8 mouse cellular contexts compared by ENCODE assay signal in the genomic region with DNA sequence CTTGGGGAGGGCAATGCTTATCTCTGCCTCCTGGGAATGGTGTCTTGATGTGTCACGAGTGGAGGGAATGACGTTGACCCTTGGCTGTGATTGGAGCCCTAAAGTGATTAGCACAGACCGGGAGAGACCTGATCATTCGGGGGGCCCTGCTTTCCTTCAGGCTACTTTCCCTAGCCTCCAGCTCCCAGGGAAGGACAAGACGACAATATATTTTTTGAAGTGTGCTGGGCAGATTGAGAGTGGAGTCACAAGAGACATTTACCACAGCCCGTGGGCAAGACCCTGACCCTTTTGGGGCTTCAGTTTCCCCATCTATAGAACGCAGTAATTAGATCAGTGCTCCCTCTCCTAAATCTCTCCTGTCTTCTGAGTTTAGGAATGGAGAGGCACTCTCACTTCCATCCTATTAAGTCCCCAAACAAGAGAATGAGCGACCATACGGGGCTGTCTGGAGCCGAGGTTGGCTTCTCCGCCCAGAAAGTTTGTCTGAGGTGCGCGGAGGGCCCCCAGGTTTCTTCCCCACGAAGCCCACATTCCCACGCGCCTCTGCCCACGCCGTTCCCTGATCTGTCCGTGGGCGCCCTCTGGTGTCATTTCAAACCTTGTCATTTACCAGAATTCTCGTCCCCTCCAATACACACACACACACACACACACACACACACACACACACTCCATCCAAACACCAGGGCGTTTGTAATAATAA. TPM values are rescaled to one million over a fixed set of nuclear protein-coding genes. Genes with fewer than 3 reads are reported as not detected.
A peak's percentile ranks its signal among the peaks of the same experiment; 100 is the strongest.
DNase-seq lines count a peak whose midpoint lies in the region; ATAC-seq and TF ChIP-seq lines count a peak whose summit lies in the region.

No protein-coding gene starts in this region.

- no peak for TF ChIP-seq POLR2A in brain, embryonic 14.5 days (IDR thresholded peaks at IDR 0.05; ENCODE audit: borderline replicate concordance, extremely low read depth, insufficient read depth, insufficient read length, poor library complexity, severe bottlenecking)
- no peak for TF ChIP-seq POLR2A in kidney, adult 2 months (IDR thresholded peaks at IDR 0.05; ENCODE audit: low read depth, low read length)

- peak; percentile 61 for DNase-seq in kidney, adult 18-20 months
- no peak for DNase-seq in kidney, adult 11 months
- peak; percentile 63 for DNase-seq in brain, embryonic 14.5 days (ENCODE audit: low read depth)
- DNase-seq in kidney, adult 2 months: peak; percentile 49
- peak; percentile 39 for DNase-seq in naive thymus-derived CD4-positive, alpha-beta T cell, adult 2 months (ENCODE audit: low read depth)
- no peak for DNase-seq in MN1 (ENCODE audit: low spot score)

- peak; percentile 61 for TF ChIP-seq CTCF in brain, embryonic 14.5 days (IDR thresholded peaks at IDR 0.05; ENCODE audit: borderline replicate concordance, extremely low read depth, insufficient read depth, insufficient read length)
- peak; percentile 51 for TF ChIP-seq CTCF in kidney, adult 2 months (conservative IDR thresholded peaks at IDR 0.05; ENCODE audit: insufficient read depth, insufficient read length, low read depth, low read length)

- ATAC-seq in frontal cortex, adult (ENCODE audit: low TSS enrichment): 0 out of 2 replicates have a peak, but pooled peaks have one; percentile 3
- no peak for ATAC-seq in limb, embryonic 13.5 days (ENCODE audit: low FRiP score, low read depth)

- H3K4me3 ChIP-seq in kidney, adult 2 months (ENCODE audit: insufficient read depth, low read depth, low read length): no peak overlapping the region
- peak overlapping the region; percentile 60 for H3K4me3 ChIP-seq in limb, embryonic 13.5 days

- H3K4me2 ChIP-seq in limb, embryonic 13.5 days (replicated peaks): peak overlapping the region; percentile 99

- H3K4me1 ChIP-seq in kidney, adult 2 months (ENCODE audit: control insufficient read depth, insufficient read depth, low read length): no peaks in the 10 kb centered on the region
- peaks cover 12% of the 10 kb centered on the region; the same call in 1 of the 2 replicates for H3K4me1 ChIP-seq in limb, embryonic 13.5 days

- 0 out of 2 replicates have a peak, but pooled peaks cover 1% of the 10 kb centered on the region for H3K27me3 ChIP-seq in kidney, adult 2 months (replicated peaks; ENCODE audit: control insufficient read depth, insufficient read depth, low read length)
- peaks cover 89% of the 10 kb centered on the region for H3K27me3 ChIP-seq in limb, embryonic 13.5 days

- no peaks in the 10 kb centered on the region for H3K36me3 ChIP-seq in kidney, adult 2 months (ENCODE audit: control insufficient read depth, insufficient read depth, low read length)
- H3K36me3 ChIP-seq in limb, embryonic 13.5 days: no peaks in the 10 kb centered on the region

- 6% methylated on average over 22 of the region's 22 CpGs for WGBS in kidney, adult 2 months
- 5% methylated on average over 22 of the region's 22 CpGs for WGBS in limb, embryonic 13.5 days

- H3K9me3 ChIP-seq in limb, embryonic 13.5 days: peaks cover 8% of the 10 kb centered on the region; the same call in 1 of the 2 replicates

- no peak overlapping the region for H3K27ac ChIP-seq in kidney, adult 2 months (ENCODE audit: insufficient read depth, low read depth, low read length)
- H3K27ac ChIP-seq in limb, embryonic 13.5 days: no peak overlapping the region

- H3K9ac ChIP-seq in limb, embryonic 13.5 days: no peak overlapping the region

RNA-seq across cellular contexts. Expression of a gene that starts 15.2 kb away (rescaled TPM):
- polyA plus RNA-seq in brain, embryonic 14.5 days (2012; rRNA removed): 6.3 and 7.9 TPM in 2 replicates
- not detected in 2 replicates for polyA plus RNA-seq in kidney, adult 2 months (2012; rRNA removed)
- polyA plus RNA-seq in limb, embryonic 13.5 days (2015; fragmentation: Nextera tagmentation; extraction: Ambion mirVana): not detected in 2 replicates

RNA-seq across cellular contexts. Expression of a gene that starts 15.5 kb away (rescaled TPM):
- polyA plus RNA-seq in brain, embryonic 14.5 days (2012; rRNA removed): 36.6 and 39.7 TPM in 2 replicates
- 9.8 and 11.4 TPM in 2 replicates for polyA plus RNA-seq in kidney, adult 2 months (2012; rRNA removed)
- 73.7 and 78.1 TPM in 2 replicates for polyA plus RNA-seq in limb, embryonic 13.5 days (2015; fragmentation: Nextera tagmentation; extraction: Ambion mirVana)

RNA-seq across cellular contexts. Expression of a gene that starts 33.2 kb away (rescaled TPM):
- 61.4 and 68.6 TPM in 2 replicates for polyA plus RNA-seq in brain, embryonic 14.5 days (2012; rRNA removed)
- polyA plus RNA-seq in kidney, adult 2 months (2012; rRNA removed): 30.5 and 38.6 TPM in 2 replicates
- polyA plus RNA-seq in limb, embryonic 13.5 days (2015; fragmentation: Nextera tagmentation; extraction: Ambion mirVana): 52.4 and 55.9 TPM in 2 replicates

Comparison
In these comparisons a context has a peak if more than half of its experiments do, and no peak if none do; other contexts are left out.
1. DNase-seq: peak in kidney, adult 18-20 months (single experiment), brain, embryonic 14.5 days (single experiment), kidney, adult 2 months (single experiment) and naive thymus-derived CD4-positive, alpha-beta T cell, adult 2 months (single experiment); none in kidney, adult 11 months (single experiment) and MN1 (single experiment).